Mouse (Mus musculus) gastrocnemius, adult 18-20 months (tissue): ENCODE results near the gene 4930412O13Rik. TPM values are rescaled to one million over a fixed set of nuclear protein-coding genes. Genes with fewer than 3 reads are reported as not detected.

ENCODE experiments used
- DNase-seq: peaks from one replicate; pipeline ENCODE4 v3.0.0; 2021; ENCODE audit warnings: low spot score
- long read RNA-seq, 2 experiments: library from polyadenylated mRNA; stranded (forward); transcript quantifications; one replicate each; pipeline ENCODE4 v2.0.0; 2021
- total RNA-seq, 2 experiments: library from RNA; stranded (reverse); gene quantifications; 2 replicates each; pipeline ENCODE4 v1.2.3; 2021

4930412O13Rik gene
- total RNA-seq: not detected
- long read RNA-seq, experiment 1: 0 reads
- long read RNA-seq, experiment 2: 0 reads

DNA sequence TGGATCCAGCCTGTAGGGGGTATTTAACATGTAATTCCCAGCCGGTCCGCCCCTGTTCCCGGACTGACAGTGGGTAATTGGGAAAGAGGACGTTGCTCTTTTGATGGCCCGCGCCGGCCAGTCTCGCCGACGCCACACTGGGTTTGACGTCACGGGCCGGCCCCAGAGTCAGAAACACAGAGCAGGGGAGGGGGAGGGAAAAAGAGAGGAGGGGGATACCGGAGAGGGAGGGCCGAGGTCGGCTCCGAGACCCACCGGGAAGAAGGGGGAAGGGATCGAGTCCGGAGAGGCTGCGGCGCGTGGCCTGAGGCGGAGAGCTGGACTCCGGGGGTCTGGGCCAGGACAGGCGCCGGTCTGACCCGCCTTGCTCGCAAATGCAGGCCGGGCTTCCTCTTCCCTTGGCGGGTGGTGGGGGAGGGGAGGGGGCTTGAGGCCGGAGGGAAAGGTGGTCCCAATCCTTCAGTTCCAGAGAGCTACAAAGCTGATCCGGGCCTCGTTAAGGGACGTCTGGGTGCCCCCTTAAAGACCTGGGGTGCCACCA, at the start of gene 4930412O13Rik:
TSS of gene 4930412O13Rik (plus strand) at position 202 of the 541 bp plus-strand sequence.
- no peak for DNase-seq

DNA sequence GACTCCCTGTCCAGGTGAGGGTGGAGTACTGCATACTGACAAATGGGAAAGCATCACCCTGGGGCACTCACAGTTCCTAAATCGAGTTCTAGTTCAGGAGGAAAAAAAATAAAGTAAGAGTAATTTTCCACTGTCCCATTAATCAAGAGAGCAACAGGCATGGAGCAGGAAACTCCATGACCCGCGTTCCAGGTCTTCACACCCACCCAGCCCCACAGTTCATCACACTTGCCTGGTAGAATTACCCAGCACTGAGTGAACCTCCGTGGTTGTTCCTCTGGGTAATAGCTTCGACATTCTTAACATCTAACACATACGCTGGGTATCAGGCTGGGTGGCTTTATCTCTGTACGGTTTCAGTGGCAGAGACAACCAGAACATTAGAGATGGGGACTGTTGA, 47.3 kb upstream of the 4930412O13Rik start:
- no peak for DNase-seq

- no peak for DNase-seq
These were observed 45.9 kb upstream of the 4930412O13Rik start for GRCm38 (mm10) chr2:9835195-9835594.

DNA sequence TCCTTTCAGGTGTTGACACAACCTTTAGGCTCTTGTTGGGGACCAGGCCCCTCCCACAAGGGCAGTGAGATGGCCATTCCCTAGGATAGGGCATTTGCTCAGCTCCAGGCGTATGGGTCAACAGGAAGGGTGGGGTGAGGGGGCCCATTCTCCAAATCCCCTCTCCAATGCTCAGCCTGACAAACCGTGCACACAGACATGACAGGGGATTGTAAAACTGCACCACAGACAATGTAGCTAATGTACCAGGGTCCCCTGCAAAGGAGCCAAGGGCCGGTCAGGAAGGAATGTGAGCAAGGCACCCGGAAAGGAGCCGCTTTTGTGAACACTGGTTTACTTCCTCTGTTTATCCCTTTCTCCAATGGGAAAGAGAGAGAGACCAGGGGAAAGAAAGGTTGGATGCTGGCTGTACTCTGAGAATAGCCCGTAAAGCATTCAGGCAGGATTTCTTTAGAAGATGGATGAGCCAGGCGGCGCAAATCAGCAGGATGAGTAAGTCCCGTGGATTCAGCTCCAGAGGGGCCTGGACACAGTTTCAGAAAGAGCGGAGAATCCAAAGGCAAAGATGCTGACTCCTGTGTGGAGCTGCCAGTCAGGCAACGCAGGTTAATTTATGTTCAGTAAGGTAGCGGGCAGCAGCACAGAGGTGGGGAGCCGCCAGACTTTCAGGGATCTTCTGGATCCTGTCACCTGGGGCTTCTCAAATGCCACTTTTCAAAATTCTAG, 28.0 kb upstream of the 4930412O13Rik start:
- DNase-seq: no peak

DNA sequence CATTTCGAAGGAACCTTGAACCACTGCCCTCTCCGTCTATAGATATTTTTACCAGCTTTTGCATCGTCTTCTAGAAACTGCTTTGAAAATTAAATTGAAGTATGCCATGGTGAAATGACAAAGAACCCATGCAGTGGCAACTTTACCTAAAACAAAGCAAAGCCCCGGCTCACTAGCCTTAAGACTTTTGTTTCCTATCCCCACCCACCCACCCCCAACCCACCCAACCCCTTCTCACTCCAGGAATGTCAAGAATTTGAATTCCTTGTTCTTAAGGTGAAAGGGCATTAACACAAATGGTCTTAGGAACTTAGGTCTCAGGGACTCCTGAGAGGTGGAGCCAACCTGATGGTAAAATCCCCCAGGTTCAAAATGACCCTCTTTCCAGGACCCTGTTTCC, 25.2 kb upstream of the 4930412O13Rik start:
- DNase-seq: no peak

GRCm38 (mm10) chr2:9860698-9861097, 20.4 kb upstream of the 4930412O13Rik start:
- DNase-seq: no peak

DNA sequence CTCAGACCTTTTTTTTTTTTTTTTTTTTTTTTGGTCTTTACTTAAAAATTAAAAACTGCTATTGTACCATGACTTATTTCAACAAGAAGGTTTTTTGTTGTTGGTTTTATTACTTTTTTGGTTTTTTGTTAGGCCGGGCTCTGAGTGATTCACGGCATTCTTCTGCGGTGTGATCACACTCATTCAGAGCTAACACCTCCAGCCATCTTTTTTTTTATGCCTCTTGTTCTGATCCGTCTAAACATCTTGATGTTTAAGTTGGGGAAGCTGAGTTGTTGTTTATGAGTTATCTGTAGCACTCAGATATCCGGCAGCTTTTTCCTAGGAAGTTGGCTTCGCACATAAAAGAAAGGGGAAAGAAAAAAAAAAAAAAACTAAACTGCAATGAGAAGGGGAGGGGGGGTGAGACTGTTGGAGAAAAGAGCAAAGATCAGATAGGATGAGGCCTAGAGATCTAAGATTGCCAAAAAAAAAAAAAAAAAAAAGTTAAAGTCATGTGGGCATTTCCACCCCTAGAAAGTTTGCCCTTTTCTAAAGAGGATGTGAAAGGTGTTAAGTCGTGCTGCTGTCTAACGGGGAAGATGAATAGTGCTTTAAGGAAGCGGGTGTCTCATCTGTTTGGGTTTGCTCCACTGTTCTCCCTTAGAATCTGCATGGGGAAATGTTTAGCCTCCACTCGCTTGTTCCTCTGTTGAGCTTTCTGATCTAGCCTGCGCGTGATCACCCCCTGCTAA, 13.8 kb upstream of the 4930412O13Rik start:
- DNase-seq: no peak

DNA sequence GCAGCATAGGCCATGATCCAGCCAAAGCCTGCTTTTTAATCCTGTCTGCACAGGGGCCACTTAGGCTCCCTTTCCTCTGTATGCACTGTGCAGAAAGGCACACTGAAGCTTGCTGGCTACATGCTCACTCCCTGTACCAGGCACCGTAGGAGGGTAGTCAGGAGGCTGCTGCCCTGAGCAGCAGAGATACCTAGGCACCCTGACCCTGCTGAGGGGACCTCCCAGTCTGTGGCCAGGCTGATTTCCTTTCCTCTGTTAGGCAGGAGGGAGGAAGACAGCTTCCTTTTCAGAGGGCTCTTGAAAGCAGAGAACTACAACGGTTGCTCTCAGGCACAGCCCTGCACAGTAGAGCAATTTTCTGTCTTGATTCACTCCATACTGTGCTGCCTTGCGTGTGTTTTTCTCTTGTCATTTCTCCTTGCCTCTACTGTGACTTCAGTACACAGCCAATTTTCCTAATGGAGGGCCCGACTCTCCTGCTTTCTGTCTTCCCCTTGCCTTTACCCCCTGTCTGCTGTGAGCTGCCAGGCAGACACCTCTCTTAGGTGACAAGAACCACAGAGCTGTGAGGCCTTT, 9.8 kb upstream of the 4930412O13Rik start:
- no peak for DNase-seq

GRCm38 (mm10) chr2:9871798-9872197, 9.3 kb upstream of the 4930412O13Rik start:
- DNase-seq: no peak

DNA sequence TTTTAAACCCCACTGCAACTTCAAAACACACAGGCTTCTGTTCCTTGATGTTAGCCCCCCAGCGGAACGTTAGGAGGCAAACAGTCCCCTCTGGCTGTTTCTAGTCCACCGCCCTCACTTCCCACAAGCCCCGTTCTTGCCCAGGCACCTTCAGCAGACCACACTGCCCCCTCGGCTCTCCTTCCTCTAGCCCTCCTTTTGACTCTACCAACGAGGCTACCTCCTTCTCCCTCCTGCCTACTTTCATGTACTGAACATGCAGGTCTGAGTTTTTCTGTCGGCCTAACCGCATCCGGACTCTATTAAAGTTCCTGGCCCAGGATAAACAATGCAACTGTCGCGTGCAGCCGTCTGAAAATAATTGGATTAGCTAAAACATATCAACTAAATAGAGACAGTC, 8.4 kb upstream of the 4930412O13Rik start:
- DNase-seq: no peak

DNA sequence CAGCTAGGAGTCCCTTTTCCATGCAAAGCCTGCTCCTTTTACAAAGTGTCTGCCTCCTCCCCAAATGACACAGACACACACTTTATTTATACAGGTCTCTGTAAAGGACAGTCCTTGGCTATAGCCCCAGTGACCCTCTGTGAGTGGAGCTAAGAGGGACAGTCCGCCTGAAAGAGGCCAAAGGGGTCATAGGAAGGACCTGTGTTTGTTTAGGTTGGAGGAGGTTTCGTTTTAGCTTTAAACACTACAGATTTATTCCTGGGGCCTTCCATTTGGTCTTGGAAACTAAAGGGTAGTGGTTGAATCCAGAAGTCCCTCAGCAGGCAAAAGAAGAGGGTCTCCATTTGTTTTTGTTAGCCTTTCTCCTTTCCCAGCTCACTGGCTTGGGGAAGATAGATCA, 7.3 kb upstream of the 4930412O13Rik start:
- DNase-seq: no peak

DNA sequence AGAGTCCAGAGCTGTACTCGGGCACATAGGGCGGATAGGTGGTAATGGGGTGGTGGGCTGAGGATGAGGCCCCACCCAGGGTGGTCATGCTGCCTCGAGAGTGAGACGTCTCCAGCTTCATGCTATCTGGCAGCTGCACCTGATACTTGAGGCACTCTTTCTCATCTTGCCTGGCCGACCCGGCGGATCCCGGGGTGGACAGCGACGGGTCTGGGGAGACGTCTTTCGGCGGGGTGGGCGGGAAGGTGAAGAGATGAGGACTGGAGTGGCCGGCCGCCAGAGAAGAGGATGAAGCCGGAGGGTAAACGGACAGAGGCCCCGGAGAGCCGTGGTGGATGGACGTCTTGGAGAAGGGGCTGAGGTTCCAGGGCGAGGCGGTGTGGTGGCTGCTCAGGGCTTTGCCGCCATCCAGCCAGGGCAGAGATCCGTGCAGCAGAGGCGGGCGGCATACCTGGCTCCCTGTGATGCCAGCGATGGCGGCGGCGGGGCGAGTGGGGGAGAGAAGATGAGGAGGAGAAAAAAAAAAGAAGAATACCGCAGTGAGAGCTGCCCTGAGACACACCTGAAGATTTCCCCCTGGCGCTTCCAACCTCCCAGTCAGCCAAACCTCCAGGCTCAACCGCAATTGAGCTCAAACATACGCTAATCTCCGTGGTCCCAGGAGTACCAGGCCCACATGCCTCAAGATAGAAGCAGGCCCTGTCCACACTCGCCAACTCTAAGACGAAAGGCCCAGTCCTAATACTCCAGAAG, 6.4 kb upstream of the 4930412O13Rik start:
- DNase-seq: no peak

- DNase-seq: no peak
These were observed 5.8 kb upstream of the 4930412O13Rik start for GRCm38 (mm10) chr2:9875220-9875619.

DNA sequence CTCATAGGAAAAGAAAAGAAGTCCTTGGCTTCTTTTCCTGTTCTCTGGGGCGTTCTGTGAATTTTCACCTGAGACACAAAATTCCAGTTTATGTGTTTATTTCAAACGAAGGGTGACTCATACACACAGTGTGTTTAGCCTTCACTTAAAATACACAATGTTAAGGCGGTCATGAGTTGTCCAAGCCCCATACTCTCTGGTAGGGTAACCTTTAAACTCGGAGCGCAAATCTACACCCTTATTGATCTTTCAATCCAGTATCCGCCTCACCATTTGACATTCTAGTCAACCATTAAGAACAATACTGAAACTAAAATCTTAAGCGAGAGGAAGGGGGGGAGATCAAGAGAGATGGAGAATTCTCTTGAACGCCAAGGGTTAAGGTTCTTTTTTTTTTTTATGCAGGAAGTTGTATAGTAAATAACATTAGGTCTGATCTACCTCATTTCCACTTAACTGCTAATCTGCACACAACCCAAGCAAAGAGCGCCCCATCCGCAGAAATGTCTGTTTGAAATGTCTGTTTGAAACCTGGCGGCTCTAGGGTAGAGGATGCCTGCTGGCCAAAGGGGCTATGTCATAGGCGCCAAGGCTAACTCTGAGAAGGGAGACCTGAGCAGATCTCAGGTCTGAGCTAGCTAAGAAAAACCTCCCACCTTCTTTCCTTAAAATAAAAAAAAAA, 5.2 kb upstream of the 4930412O13Rik start:
- no peak for DNase-seq

DNA sequence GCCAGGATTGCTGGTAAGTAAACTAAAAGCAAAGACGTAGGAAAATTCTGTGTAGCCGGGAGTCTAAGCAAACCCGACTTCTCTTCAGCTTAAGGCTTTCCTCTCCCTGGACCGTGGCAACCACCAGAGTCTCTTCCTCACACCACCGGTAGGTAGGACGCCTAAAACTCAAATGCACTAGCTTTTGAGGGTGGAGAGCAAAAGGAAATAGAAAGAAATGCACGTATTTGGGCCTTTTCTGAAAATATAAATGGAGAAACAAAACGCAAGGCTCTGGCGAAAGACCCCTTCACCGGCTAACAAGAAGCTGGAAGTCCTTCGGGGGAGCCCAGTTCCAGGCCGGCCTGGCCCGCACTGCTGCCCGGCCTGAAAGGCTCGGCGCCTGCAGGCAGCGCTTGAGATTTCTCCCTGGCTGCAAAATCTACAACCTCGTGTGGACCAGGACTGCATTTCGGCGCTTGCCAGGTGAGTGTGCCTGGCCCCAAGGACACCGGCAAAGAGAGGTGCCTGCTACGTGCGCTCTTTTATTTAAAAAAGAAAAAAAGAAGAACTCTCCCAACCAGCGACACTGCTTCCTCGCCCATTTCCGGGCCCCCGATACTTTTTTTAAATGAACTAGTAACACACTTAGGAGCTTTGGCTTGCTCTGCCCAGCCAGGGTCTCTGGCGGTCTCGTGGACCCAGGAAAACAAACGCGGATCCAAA, 4.3 kb upstream of the 4930412O13Rik start:
- DNase-seq: no peak

- DNase-seq: no peak
These were observed 3.7 kb upstream of the 4930412O13Rik start for GRCm38 (mm10) chr2:9877326-9877690.

- no peak for DNase-seq
These were observed 3.0 kb upstream of the 4930412O13Rik start for GRCm38 (mm10) chr2:9877966-9878563.

DNA sequence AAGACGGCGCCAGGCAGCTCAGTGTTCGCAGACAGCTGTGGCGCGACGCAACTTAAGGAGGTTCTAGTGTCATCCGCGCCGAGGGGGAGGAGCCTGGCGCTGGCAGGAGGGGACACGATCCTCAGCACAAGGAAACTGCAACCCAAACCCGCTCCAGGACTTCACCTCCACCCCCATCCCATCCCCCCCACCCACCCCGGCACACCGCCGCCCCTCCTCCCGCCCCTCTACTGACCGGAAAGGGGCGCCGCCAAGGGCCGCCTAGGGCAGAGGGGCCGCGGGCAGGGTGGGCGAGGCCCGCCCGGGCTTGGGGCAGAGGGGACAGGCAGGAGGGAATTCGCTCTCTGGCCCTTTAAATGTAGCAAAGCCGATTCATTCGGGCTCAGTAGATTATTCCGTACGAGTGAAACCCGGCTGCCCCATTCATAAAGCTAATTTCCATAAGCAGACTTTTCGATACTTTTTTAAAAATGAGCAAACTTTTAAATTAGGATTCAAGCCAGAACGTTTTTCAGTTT, 2.4 kb upstream of the 4930412O13Rik start:
- no peak for DNase-seq

DNA sequence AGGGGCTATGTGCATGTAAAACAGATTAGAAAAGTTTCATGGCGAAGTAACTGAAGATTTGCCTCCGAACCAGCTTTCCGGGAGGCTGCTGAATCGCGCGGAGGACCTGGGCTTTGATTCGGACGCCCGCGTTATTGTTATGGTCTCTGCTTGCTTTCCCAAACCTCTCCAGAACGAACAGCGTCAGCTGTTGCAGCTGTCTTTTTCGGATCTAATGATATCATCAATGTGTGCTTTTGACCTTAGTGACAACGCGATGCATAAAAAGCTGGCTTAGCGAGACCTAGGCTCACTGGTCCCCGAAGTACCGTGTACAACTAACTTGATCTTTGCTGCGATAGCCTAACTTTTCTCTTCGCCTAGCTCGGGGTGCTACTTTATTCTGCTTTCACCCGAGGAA, 2.0 kb upstream of the 4930412O13Rik start:
- no peak for DNase-seq

- peak; percentile 86 for DNase-seq
These were observed 1.6 kb upstream of the 4930412O13Rik start for GRCm38 (mm10) chr2:9879493-9879892.
